Mouse (Mus musculus): ENCODE measurements at regions not wholly inside any gene's neighbourhood (a gene's known extent, or its start where the extent isn't known, plus 50 kb on each side); places are given as distances from the start of the nearest gene placed in this dataset.

DNA sequence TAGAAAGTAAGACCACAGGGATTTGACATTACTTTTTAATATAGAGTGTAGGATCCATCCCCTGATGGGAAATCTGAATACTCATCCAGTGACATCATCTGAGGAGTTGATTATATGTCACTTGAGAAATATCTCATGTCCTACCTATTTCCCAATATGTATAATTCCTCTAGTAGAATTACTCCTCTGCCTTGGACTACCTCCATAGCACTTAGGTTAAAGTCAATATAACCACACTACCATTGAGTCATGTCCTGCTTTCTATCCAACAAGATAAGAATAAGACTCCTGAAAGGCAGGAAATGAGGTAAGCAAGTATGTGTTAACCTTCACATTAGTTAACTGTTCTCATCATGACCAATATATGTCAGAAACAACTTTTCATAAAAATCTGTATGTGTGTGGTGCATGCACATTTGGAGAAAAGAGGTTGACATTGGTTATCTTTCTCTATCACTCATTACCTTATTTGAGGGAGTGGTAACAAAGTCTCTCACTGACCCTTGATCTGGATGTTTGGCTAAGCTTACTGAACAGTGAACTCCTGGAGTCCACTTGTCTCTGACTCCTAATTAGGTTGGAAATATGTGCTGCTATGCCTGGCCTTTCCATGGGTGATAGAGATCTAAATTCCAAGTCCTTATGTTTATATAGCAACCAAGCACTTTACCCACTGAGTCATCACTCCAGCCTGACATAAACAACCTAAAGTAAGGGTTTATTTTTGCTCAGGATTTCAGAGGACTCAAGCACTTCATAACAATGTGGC is 292.0 kb upstream of the Pitrm1 start:
- no peak for DNase-seq

DNA sequence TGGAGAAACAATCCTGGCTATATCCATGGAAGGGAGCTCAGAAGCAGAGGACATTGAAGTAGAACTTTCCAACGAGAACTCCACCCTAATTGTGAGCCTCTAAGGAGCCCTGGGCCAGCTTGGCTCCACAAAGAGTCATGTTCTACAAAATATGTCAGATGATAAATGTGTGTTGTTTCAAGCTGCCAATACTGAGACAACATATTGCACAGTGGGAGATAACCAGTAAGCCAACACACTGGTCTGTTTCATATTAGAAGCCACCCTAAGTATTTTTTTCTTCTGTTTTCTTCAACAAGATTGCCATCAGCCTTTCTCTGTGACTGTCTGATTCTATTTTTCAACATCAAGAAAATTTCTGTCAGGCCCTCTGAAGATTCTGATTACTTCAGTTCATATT is 289.5 kb upstream of the Pitrm1 start:
- DNase-seq = no peak

DNA sequence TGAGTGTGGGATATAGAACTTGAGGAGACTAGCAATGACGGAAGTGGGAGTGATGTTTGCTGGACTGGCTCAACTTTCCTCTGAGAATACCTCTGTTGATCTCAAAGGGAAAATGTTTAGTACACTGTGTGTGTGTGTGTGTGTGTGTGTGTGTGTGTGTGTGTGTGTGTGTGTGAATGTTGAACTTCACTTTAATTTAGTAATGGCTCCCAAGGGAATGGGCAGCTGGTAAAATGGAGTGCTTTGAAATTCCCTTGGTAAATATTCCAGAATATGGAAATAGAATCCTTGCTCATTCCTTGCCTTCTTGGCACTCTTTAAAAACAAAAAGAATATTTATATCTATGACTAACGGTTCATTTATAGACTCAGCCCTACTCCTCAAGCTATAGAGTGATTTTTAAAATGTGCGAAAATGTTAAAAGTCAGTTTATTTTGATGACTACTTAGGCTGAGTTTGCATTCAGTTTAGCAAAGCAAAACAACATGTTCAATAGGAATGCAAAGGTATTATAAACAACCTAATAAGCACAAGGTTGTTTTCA is 287.6 kb upstream of the Pitrm1 start:
- no peak for DNase-seq

DNA sequence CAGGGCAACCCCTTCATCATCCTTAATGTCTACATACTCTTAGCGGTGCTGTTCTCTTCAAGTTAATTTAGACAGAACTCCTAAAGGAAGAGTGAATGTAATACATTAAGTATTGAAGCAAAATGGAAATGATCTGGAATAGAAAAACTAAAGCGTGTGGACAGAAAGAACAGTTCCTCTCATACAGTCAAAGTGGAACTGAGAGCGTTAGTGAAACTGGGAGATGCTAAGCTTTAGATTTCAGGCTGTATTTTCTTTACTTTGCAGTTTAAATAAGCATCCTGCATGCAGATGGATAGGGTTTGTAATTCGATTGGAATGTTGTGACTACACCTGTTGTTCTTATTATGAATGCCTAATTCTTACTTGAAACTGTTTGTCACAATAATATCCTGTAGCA is 286.5 kb upstream of the Pitrm1 start:
- no peak for DNase-seq

DNA sequence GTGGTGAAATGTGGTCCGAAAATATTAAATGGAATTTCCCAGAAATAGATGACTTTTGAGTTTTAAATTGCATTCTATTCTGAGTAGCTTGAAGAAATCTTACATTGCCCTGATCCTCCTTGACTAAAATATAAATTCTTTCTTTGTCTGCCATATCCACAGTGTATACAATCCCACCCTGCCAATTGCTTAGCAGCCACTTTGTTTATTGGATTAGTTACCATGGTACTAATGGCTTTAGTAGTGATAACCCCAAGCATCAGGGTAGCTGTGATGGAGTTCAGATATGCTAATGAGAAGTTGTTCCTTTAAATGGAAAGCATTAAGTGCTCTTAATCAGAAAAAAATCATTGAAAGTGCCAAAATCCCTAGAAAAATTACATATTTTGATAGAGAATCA is 277.4 kb upstream of the Pitrm1 start:
- DNase-seq = no peak

DNA sequence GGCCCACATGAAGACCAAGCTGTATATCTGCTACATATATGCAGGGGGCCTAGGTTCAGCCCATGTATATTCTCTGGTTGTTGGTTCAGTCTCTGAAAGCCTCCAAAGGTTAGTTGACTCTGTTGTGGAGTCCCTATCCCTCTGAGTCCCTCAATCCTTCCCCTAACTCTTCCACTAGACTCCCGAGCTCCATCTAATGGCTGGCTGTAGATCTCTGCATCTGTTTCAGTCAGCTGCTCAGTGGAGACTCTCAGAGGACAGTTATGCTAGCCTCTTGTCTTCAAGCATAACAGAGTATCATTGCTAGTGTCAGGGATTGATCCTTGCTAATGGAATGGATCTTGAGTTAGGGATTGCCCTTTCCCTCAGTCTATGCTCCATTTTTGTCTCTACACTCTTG is 275.0 kb upstream of the Pitrm1 start:
- DNase-seq = no peak

DNA sequence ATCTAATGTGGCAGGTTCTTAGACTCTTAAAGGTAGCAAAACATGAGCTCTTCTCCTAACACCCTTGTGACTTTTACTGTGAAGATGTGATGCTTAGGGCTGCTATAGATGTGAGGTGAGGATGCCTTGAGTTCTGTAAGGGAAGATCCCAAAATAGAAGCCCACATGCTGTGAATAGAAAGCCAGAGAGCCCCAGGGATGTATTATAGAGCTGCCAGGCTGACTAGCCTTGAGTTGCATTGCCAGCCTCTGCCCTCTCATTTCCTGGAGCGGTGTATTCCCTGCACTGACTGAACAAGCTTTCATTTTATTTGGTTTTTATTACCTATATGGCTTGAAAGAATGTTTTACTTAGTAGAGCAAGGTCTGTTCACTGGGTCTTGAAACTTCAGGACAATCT is 267.9 kb upstream of the Pitrm1 start:
- no peak for DNase-seq

DNA sequence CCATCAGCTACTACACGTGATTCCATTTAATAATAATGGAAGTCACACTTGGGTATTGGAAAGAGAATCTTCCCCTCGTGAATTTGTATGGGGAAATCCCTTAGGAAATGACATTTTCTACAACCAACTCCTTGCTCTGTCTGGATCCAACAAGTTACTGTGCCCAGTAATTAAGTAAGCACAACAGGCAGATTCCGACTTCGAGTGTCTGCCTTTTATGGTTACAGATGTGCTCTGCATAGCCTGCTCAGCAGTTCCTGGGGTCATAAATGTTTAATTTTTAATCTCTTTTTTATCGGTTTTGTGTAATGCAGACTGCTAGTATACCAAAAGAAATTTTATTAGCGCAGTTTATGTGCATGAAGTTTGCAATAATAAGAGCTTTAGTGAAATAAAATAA is 259.8 kb upstream of the Pitrm1 start:
- DNase-seq = no peak

DNA sequence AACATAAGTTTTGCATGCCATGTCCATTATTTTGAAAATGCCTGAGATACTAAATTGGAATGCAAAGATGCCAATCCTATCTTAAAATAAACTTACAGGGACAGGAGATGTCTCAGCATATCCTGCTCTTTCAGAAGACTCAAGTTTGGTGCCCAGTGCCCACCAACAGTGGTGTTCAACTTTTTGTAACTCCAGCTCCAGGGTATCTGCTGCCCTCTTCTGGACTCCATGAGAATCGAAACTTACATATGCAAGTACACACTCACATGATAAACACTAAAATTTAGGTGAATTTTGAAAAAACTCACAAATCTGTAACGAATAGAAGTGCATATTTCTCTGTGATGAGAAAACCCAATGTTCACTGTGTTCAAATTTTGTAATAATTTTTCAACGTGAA is 255.9 kb upstream of the Pitrm1 start:
- DNase-seq = no peak

DNA sequence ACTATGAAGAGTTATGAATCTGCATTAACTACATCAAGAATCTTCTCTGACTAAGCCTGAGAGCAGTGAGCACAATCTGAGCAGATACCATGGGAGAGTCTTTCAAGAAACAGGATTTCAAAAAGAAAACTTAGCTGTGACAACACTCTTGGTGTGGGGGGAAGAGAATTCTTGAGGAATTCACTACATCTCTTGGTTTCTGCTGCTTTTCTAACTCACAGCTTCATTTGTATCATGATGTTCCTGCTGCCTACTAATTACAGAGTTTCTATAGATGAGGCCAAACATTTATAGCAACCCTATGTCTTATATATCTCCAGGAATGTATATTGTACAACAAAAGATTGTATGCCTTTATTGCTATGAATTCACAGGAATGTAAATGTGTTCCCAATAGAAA is 242.2 kb upstream of the Pitrm1 start:
- no peak for DNase-seq

DNA sequence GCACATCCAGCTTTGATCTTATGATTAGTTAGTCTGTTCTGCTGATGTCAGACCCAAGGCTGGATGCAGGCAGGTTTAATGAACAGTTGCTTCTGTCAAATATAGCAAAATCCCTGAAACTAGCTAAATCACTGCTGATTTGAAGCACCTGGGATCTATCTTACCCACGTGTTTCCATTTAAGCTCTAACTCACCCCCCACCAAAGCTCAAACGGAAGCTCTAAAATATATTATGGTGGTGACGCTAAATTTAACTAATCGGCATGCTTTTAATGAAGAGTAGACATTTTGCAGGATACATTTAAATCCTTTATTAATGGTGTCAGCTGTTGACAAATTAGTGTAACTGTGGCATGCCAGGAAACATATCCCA is 241.3 kb upstream of the Pitrm1 start:
- no peak for DNase-seq

DNA sequence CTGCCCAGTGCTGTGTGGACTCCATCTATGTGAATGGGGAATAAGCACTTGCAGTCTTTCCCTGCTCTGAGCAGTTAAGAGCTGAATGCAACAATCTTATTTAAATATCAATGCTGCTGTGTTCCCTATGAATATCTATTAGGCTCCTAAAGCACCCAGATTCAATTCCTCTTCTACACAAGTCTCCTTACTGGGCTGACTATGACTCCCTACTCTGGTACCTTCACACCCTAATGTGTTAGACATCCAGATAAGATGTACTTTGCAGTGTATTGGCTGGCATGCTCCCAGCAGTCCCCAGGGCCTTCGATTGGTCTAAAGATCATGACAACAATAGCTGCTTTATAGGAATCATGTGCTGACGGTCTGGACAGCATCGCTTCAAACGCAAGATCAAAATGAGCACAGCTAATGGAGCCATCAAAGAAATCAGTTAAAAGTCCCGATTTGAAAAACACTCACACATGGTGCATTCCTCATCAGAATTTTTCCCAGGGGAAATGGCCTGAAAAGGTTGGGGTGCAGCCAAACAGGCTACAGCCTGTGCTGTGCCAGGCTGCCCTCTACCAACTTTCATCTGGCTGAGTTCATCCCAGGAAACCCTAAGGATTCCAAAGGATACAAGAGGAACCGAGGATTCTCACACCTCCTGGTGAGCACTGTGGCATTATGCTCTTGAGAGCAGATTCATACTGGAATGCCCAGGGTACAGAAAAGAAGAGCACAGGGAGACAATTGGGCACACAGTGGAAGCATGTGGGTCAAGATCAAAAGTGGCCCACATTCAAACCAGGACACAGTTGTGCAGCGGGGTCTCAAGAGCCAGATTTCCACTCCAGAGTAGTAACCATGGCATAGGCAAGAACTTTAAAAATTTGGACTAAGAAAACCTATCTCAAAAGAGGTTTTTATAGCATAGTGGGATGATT is 240.7 kb upstream of the Pitrm1 start:
- DNase-seq = no peak

DNA sequence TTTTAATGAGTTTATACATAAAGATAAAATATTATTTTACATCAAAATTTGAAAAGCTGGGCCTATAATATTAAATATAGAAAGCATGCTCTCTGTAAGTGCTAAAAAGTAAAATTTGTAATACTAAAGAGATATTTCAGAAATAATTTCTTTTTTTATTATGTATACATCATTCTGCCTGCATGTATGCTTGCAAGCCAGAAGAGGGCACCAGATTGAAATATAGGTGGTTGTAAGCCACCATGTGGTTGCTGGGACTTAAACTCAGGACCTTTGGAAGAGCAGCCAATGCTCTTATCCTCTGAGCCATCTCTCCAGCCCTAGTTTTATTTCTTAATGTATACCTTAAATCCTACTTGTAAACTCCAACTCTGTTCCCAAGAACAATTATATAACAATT is 231.7 kb upstream of the Pitrm1 start:
- DNase-seq = no peak

DNA sequence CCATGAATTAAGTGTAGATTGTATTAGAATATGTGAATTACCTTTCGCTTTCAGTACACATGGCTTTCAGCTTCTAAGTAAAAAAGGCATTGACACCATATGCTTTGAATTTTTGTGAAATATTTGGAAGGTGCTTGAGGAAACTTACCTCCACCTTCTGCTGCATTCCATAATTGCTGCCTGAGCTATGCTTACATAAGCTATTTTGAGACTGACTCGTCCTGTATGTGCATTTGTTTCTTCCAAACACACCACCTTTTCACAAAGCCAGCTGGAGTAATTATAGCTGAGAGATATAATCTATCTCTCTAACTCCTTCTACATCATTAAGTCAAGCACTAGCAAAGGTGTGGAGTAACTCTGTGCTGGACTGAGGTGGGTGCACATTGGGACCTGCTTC is 224.0 kb upstream of the Pitrm1 start:
- DNase-seq = no peak

DNA sequence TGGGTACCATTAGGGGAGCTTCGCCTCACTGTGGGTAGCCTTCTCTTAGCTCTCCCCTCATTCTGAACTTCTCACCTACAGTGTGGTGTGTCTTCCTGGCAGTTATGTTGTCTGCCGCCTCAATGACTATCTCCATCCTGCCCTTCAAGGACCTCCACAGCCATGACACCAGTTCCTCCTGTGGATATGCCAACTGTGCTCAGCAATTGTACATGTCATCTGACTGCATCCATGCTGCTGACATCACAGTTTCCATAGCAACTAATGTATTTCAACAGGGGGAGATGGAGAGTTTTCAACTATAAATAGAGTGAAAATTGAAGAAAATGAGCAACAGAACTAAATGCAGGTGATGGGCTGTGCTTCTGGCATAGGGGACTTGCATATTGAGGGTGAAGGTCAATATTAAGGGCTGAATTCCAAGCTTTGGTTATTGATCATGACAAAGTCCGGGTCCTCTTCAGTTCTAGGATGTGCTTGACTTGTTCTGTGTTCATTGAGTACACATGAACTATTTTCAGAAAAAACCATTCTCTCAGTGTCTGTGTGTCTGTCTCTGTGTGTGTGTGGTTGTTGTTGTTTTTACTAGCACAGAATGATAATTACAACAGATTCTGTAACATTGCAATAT is 217.5 kb upstream of the Pitrm1 start:
- DNase-seq = no peak

DNA sequence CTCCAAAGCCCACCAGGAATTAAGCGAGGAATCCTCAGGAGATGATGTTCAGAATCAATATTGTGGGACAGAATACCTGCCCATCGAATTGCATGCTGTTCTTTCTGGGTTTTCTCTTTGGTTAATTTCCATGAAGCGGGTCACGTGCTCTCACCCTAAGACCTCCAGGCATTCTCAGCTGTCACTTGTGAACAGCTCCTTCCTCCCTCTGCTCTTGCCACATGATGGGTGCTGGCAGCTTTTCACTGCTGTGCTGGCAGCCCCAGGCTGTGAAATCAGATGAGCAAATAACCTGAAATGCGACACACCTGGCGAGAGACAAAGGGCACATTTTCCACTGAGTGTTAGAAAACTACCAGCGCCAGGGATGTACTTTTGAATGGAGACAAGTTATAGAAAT is 207.8 kb upstream of the Pitrm1 start:
- DNase-seq = no peak

DNA sequence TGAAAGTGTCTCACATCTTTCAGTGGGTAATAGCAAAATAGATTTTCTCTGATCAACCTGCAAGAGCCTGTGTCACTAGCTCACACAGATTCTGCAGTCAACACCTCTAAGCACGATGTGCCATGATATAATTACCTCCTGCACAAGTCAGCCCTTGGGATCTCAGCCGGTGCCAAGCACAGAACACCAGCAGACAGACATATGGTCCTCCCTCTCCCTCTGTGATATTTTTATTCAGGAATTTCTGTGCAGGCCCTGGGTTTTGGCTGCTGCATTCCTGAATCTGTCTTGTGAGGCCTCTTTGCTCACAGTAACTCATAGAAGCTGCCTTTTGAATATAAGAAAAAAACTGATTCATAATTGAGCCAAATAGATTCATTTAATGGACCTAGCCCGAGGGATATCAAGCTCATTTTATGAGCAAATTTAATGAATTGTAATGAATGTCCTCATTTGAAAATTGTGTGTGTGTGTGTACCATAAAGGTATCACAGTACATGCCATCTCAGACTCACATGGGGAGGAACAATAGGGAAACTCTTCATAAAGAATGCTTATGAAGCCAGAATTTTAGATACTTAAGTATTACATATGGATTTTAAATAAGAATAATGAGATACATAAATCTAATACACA is 206.7 kb upstream of the Pitrm1 start:
- no peak for DNase-seq

DNA sequence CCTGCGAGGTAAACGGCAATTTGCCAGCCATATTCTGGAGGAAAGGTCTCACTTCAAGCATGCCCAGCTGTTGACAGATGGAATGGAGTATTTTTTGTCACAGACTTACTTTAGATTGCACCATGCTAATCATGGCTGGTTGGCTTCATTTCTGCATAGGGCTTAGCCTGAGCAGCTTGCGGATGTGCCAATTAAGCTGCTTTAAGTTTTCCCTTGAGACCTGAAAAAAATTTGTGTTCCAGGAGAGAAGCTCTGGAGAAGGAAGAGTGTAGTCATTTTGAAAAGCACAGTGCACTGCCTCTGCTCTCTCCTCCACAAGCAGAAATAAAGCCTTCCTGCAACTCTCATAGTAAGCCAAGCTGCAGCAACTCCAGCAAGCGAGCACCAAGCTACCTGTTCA is 182.8 kb upstream of the Pitrm1 start:
- no peak for DNase-seq

DNA sequence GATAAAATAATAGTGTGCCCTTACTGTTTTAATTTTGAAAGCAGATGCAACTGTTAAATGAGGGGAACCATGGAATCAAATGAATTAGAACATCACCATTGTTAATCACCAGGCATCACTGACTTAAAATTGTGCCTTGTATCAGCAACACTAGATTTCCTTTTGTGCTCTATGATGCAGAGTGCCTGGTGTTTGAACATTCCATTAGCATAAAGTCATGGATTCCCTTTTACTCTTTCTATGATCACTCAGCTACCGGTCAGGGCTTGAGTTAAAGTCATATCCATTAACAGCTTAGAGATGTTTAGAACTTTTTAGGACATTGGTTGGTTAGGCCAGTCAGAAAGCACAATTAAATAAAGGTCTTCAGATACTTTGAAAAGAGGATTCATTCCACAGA is 180.3 kb upstream of the Pitrm1 start:
- DNase-seq = no peak

DNA sequence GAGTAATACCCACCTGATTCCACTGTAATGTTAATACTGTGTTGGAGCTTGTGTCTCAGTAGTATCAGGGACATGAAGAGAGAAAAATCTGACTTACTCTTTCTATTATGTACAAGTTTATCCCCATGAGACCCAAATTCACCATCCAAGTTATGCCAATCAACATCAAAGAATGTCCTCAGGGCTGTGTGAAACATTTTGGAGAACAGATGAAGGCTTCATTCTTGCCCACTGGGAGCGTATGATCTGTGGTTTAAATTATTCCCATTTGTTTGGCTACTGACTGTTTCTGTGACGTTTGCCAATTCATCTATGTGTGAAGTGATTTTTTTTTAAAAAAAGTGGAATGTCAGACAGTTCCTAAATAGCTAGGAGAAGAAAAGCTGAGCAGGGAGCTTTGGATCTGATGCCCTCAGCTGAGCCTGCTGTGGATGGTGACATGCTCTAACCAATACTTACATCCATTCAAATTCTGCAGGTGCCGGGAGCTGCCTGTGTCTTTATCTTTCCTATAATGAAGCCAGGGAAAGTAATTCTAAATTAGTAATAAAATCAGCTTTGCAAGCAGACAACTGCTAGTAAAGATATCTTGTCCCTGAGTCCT is 173.3 kb upstream of the Pitrm1 start:
- no peak for DNase-seq

DNA sequence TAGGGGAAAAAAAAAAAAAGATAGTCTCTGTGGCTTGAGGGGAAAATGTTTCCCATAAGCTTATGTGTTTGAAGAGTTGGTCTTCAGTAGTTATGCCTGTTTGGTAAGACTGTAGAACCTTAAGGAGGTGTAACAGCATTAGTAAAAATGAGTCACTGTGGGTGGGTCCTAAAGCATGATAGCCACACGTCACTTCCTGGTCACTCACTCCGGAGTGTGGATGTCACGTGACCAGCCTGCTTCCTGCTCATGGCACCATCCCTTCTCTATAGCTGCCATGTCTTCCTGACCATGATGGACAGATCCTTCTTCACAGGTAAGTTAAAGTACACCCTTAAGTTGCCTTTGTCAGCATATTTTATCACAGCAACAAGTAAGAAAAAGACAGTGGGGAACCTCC is 170.0 kb upstream of the Pitrm1 start:
- no peak for DNase-seq

DNA sequence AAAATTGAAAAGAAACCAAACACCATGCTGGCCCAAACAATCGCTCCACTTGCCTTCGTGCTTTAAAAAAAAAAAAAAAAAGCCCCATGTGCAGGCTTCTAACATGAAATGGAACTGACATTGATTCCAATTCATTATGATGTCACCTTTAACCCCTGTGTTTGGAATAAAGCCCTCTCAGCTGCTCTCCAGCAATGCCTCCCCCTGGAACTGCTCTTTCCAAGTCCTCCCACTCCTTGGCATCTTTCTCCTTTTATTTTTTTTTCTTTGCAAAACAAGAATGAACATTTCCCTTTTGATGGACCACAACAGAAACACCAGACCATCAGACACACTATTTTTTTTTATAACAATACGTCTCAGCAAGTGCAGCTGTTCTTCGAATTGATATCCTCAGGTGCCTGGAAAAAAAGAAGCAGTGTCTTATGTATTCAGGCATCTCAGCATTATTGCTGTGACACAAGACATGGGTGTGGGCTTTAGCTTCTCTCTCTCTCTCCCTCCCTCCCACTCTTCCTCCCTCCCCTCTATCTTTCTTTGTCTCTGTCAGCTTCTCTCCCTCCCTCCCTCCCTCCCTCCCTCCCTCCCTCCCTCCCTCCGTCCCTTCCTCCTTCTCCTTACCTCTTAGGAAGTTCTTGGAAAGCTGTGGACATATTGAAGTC is 152.3 kb upstream of the Pitrm1 start:
- no peak for DNase-seq

Data from adrenal gland, adult 8-10 months (tissue).